Mouse (Mus musculus) small intestine, adult 2 months (tissue): ENCODE measurements around the gene Dnlz. TPM values are rescaled to one million over a fixed set of nuclear protein-coding genes. Genes with fewer than 3 reads are reported as not detected.

Source experiments
- H3K27ac ChIP-seq: fragments of 200-500 bp; 2 replicates; pipeline ENCODE4 v1.5.1; 2012; ENCODE audit warnings: low read depth, low read length, control low read depth, inconsistent platforms; ENCODE audit not compliant: insufficient read depth
- H3K27me3 ChIP-seq: fragments of 200-500 bp; 2 replicates; pipeline ENCODE4 v1.6.1; 2012; ENCODE audit warnings: mild to moderate bottlenecking, moderate library complexity, low read length, inconsistent platforms; ENCODE audit not compliant: control insufficient read depth, insufficient read depth
- H3K36me3 ChIP-seq: fragments of 200-500 bp; 2 replicates; pipeline ENCODE4 v1.6.1; 2012; ENCODE audit warnings: mild to moderate bottlenecking, low read length, control low read depth, inconsistent platforms; ENCODE audit not compliant: control insufficient read depth, insufficient read depth
- H3K4me1 ChIP-seq: fragments of 200-500 bp; 2 replicates; pipeline ENCODE4 v1.6.1; 2012; ENCODE audit warnings: low read length, inconsistent platforms, mixed read lengths; ENCODE audit not compliant: control insufficient read depth, insufficient read depth, insufficient read length
- H3K4me3 ChIP-seq: fragments of 200-500 bp; 2 replicates; pipeline ENCODE4 v1.5.1; 2012; ENCODE audit warnings: low read depth, mild to moderate bottlenecking, control low read depth, inconsistent platforms, low read length, moderate library complexity
- CTCF ChIP-seq: fragments of 200-500 bp; IDR thresholded peaks from 2 replicates; pipeline ENCODE4 v1.5.1; 2012; ENCODE audit warnings: low read depth, mild to moderate bottlenecking, control low read depth, inconsistent platforms, low read length, moderate library complexity, mixed read lengths; ENCODE audit not compliant: insufficient replicate concordance, insufficient read length; ENCODE audit errors: extremely low read depth
- POLR2A ChIP-seq: fragments of 200-500 bp; IDR thresholded peaks from 2 replicates; pipeline ENCODE4 v1.6.1; 2012; ENCODE audit warnings: low read depth, mild to moderate bottlenecking, control low read depth, inconsistent platforms, low read length, moderate library complexity
- WGBS: fragments of 180-500 bp; shearing (Covaris S2); methylation state at CpG from one replicate; pipeline ENCODE4 v1.1.7; 2018; 5-methylcytosine and 5-hydroxymethylcytosine counted together
- polyA plus RNA-seq: library from polyadenylated mRNA; depleted of rRNA; stranded (reverse); fragments of >200 nt; gene quantifications from 2 replicates; pipeline ENCODE4 v1.2.3, GENCODE M21; 2012; rRNA removed

The Dnlz gene
- polyA plus RNA-seq, 1 experiment = 23.7 TPM

DNA sequence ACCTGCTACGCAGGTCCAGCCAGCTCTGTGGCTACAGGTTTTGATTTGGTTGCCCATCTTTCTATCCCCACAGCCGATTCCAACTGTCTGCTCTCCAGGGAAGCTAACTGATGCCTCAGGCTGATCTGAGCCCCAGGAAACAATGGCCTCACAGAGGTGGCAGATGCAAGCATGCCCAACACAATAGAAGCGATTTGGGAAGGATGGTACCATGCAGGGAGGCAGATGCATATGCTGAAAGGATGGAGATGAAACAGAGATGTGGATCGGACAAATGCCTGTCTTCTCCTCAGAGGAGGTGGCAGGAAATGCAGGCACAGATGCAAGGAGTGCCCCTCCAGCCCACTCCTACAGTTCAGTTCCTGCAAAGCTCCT is 53.1 kb downstream of the Dnlz start:
- WGBS = 45% methylated on average over 4 of the region's 4 CpGs

GRCm38 (mm10) chr2:26298208-26298855 is 53.6 kb downstream of the Dnlz start:
- H3K4me3 ChIP-seq = no peak overlapping the region
- WGBS = 7% methylated on average over 10 of the region's 10 CpGs
- TF ChIP-seq POLR2A (no peak), CTCF (no peak)
- no peak overlapping the region for H3K27ac ChIP-seq
- H3K36me3 ChIP-seq = no peaks in the 10 kb centered on the region
- no peaks in the 10 kb centered on the region for H3K27me3 ChIP-seq
- H3K4me1 ChIP-seq = no peaks in the 10 kb centered on the region

More for the DNA sequence above, 53.1 kb downstream of the Dnlz start:
- Histone ChIP-seq H3K27me3 (no peaks in the 10 kb centered on the region), H3K27ac (no peak overlapping the region), H3K4me3 (no peak overlapping the region), H3K4me1 (no peaks in the 10 kb centered on the region), H3K36me3 (no peaks in the 10 kb centered on the region)
- TF ChIP-seq POLR2A (no peak), CTCF (no peak)

Other genes starting within 250 kb of the Dnlz start
- gene Nacc2, start 228.9 kb downstream of the Dnlz start, polyA plus RNA-seq = 45.4 and 51.2 TPM in 2 replicates
- 0.13 TPM in 1 of 2 replicates, not detected in the other for gene Lhx3, start 143.8 kb downstream of the Dnlz start, polyA plus RNA-seq
- gene Qsox2, start 114.6 kb downstream of the Dnlz start, polyA plus RNA-seq = 10.9 TPM in 2 replicates
- gene Ccdc187, start 57.6 kb downstream of the Dnlz start, polyA plus RNA-seq = 0.34 and 0.36 TPM in 2 replicates
- gene Gpsm1, start 36.6 kb downstream of the Dnlz start, polyA plus RNA-seq = 7.1 and 8.1 TPM in 2 replicates
- 3.3 and 4.5 TPM in 2 replicates for gene Card9, start 8.8 kb upstream of the Dnlz start, polyA plus RNA-seq
- 14.0 and 20.4 TPM in 2 replicates for gene Snapc4, start 28.5 kb upstream of the Dnlz start, polyA plus RNA-seq
- 31.3 and 60.0 TPM in 2 replicates for gene Entr1, start 37.2 kb upstream of the Dnlz start, polyA plus RNA-seq
- 12.0 and 17.7 TPM in 2 replicates for gene Pmpca, start 37.2 kb upstream of the Dnlz start, polyA plus RNA-seq
- gene Inpp5e, start 57.1 kb upstream of the Dnlz start, polyA plus RNA-seq = 9.0 and 17.4 TPM in 2 replicates
- 72.4 and 105 TPM in 2 replicates for gene Sec16a, start 93.1 kb upstream of the Dnlz start, polyA plus RNA-seq
- 19.6 and 21.6 TPM in 2 replicates for gene Notch1, start 164.6 kb upstream of the Dnlz start, polyA plus RNA-seq
- 61.1 and 96.8 TPM in 2 replicates for gene Egfl7, start 227.9 kb upstream of the Dnlz start, polyA plus RNA-seq
- gene Gm20532, start 234.5 kb upstream of the Dnlz start, polyA plus RNA-seq = not detected in 2 replicates